Mouse (Mus musculus) midbrain, embryonic 10.5 days (tissue): ENCODE results near the gene Sox15. TPM values are rescaled to one million over a fixed set of nuclear protein-coding genes. Genes with fewer than 3 reads are reported as not detected.

Experiments used
- DNase-seq: peaks from one replicate; pipeline ENCODE4 v3.0.0-alpha.2; 2017; ENCODE audit warnings: low spot score
- H3K27ac ChIP-seq: fragments of 300-500 bp; sonication (generic); replicated peaks from 2 replicates; pipeline ENCODE4 v1.5.1; 2016; ENCODE audit warnings: mild to moderate bottlenecking
- H3K27me3 ChIP-seq: fragments of 300-500 bp; sonication (generic); 2 replicates; pipeline ENCODE4 v1.6.1; 2016; ENCODE audit warnings: low read depth, mild to moderate bottlenecking; ENCODE audit not compliant: poor library complexity, severe bottlenecking
- H3K36me3 ChIP-seq: fragments of 300-500 bp; sonication (generic); 2 replicates; pipeline ENCODE4 v1.6.1; 2016; ENCODE audit warnings: mild to moderate bottlenecking, moderate library complexity
- H3K4me1 ChIP-seq: fragments of 300-500 bp; sonication (generic); 2 replicates; pipeline ENCODE4 v1.6.1; 2016
- H3K4me3 ChIP-seq: fragments of 300-500 bp; sonication (generic); 2 replicates; pipeline ENCODE4 v1.5.1; 2016; ENCODE audit warnings: mild to moderate bottlenecking, moderate library complexity
- H3K9me3 ChIP-seq: fragments of 300-500 bp; sonication (generic); replicated peaks from 2 replicates; pipeline ENCODE4 v1.6.1; 2016; ENCODE audit warnings: mild to moderate bottlenecking
- WGBS: fragments of 180-500 bp; shearing (Covaris S2); methylation state at CpG from one replicate; pipeline ENCODE4 v1.1.7; 2016; 5-methylcytosine and 5-hydroxymethylcytosine counted together
- polyA plus RNA-seq: library from polyadenylated mRNA; unstranded; fragments of >200 nt; fragmentation: Nextera tagmentation; extraction: Ambion mirVana; gene quantifications from 2 replicates; pipeline ENCODE4 v1.2.1, GENCODE M21; 2016

Sox15 gene
- polyA plus RNA-seq, 1 experiment from 2014 or later = not detected

DNA sequence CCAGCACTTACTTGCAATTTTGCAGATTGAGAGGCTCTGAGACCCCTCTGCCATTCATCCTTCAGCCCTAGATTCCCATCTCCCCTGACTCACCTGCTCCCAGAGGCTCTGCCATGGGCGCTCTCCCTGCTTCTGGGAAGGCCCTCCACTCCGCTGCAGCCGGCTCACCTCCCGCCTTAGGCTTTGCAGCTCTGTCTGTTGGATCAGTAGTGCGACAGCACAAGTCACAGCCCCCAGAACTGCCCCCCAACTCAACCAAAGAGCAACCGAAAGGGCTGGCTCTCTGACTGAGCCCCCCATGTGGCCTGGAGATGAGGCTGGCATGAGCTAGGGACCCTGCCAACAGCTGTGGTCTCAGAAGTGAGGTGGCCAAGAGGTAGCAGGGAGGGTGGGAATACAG lies 29.8 kb downstream of the Sox15 start:
- WGBS = 81% methylated on average over 6 of the region's 6 CpGs
- H3K36me3 ChIP-seq = peaks cover 7% of the 10 kb centered on the region
- H3K27ac ChIP-seq = 0 out of 2 replicates have a peak overlapping the region, but pooled peaks have one; percentile 30
- H3K4me3 ChIP-seq = 0 out of 2 replicates have a peak overlapping the region, but pooled peaks have one; percentile 8
- no peaks in the 10 kb centered on the region for H3K9me3 ChIP-seq
- DNase-seq = no peak
- H3K4me1 ChIP-seq = peaks cover 55% of the 10 kb centered on the region
- peaks cover 25% of the 10 kb centered on the region for H3K27me3 ChIP-seq

DNA sequence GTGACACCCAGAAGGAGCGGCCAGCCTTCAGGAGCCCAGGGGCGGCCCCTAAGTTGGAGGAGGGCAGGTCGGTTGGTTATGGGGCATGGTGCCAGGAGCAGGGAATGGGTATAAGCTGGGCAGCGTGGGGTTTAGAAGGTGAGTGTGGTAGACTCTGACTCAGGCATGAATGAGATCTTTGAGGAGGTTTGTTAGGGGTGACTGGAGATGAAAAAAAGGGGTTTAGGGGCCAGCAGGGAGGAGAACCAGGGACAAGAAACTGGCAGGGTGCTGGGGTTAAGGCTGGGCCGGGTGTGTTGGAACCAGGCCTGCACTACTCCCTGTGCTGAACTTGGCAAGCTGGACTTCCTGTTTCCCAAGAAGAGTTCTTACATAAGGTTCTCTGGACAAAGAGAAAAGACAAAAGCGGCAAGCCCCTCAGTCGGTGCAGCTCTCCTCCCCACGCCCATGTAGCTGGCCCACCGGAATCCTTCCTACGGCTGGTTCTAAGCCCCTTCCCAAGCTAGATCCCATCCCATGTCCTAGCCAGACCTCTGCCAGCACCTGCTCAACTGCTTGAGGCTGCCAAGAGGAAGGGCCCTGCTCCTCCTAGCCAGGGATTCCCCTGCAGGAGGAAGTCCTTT lies 30.5 kb downstream of the Sox15 start, which contains the start of gene Tnfsf13:
Gene Tnfsf13 (minus strand): TSS at position 259 of the 623 bp plus-strand sequence.
- peaks cover 25% of the 10 kb centered on the region for H3K27me3 ChIP-seq
- 66% methylated on average over 10 of the region's 10 CpGs for WGBS
- H3K9me3 ChIP-seq = no peaks in the 10 kb centered on the region
- peaks cover 48% of the 10 kb centered on the region for H3K4me1 ChIP-seq
- H3K27ac ChIP-seq = peak within 1 kb of the TSS; percentile 30; the same call in 1 of the 2 replicates
- no peak for DNase-seq
- H3K36me3 ChIP-seq = no peaks in the 10 kb centered on the region
- 0 out of 2 replicates have a peak within 1 kb of the TSS, but pooled peaks have one; percentile 8 for H3K4me3 ChIP-seq

- H3K27ac ChIP-seq = no peak overlapping the region; the same call in 1 of the 2 replicates
- H3K27me3 ChIP-seq = peaks cover 25% of the 10 kb centered on the region
- H3K4me3 ChIP-seq = no peak overlapping the region
- peaks cover 40% of the 10 kb centered on the region for H3K4me1 ChIP-seq
- H3K9me3 ChIP-seq = no peaks in the 10 kb centered on the region
- DNase-seq = no peak
- H3K36me3 ChIP-seq = no peaks in the 10 kb centered on the region
- WGBS = 14% methylated on average over 4 of the region's 4 CpGs
Measured at GRCm38 (mm10) chr11:69686377-69686776, 31.3 kb downstream of the Sox15 start.

GRCm38 (mm10) chr11:69687061-69687460 lies 31.9 kb downstream of the Sox15 start:
- Histone ChIP-seq H3K4me3 (peak overlapping the region; percentile 12; the same call in 1 of the 2 replicates), H3K27me3 (peaks cover 25% of the 10 kb centered on the region), H3K27ac (no peak overlapping the region), H3K9me3 (no peaks in the 10 kb centered on the region), H3K4me1 (peaks cover 36% of the 10 kb centered on the region), H3K36me3 (no peaks in the 10 kb centered on the region)
- DNase-seq = no peak
- 58% methylated on average over 5 of the region's 5 CpGs for WGBS

DNA sequence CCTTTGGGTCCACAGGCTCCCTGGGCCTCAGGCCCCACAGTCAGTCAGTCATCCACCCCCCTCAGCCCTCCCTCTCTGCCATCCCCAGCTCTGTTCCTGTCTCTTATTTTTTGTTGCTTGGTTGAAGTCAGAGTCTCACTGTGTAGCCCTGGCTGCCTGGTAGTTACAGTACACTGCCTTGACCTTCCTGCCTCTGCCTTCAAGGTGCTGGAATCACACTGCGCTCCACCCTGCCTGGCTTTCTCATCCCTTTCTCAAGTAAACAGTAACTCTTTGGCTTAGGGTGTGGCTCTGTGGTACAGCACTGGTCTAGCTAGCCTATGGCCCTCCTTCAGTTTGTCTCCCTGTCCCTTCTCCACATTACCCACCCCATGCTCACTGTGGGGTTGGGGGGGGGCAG lies 34.8 kb downstream of the Sox15 start:
- H3K9me3 ChIP-seq = no peaks in the 10 kb centered on the region
- H3K27me3 ChIP-seq = peaks cover 20% of the 10 kb centered on the region; the same call in 1 of the 2 replicates
- DNase-seq = no peak
- peak overlapping the region; percentile 23; the same call in 1 of the 2 replicates for H3K27ac ChIP-seq
- H3K4me3 ChIP-seq = no peak overlapping the region
- 100% methylated on average over 1 of the region's 1 CpGs for WGBS
- no peaks in the 10 kb centered on the region for H3K36me3 ChIP-seq
- peaks cover 24% of the 10 kb centered on the region for H3K4me1 ChIP-seq

- H3K4me3 ChIP-seq = no peak overlapping the region
- WGBS = 86% methylated on average over 9 of the region's 9 CpGs
- H3K9me3 ChIP-seq = no peaks in the 10 kb centered on the region
- H3K36me3 ChIP-seq = no peaks in the 10 kb centered on the region
- no peak for DNase-seq
- H3K4me1 ChIP-seq = peaks cover 14% of the 10 kb centered on the region
- no peak overlapping the region for H3K27ac ChIP-seq
- peaks cover 13% of the 10 kb centered on the region; the same call in 1 of the 2 replicates for H3K27me3 ChIP-seq
Measured at GRCm38 (mm10) chr11:69692196-69692811, 37.2 kb downstream of the Sox15 start.

- H3K27me3 ChIP-seq = peaks cover 13% of the 10 kb centered on the region; the same call in 1 of the 2 replicates
- no peak for DNase-seq
- H3K27ac ChIP-seq = no peak overlapping the region
- H3K4me1 ChIP-seq = peaks cover 14% of the 10 kb centered on the region
- H3K9me3 ChIP-seq = no peaks in the 10 kb centered on the region
- WGBS = 90% methylated on average over 6 of the region's 6 CpGs
- H3K4me3 ChIP-seq = no peak overlapping the region
- H3K36me3 ChIP-seq = no peaks in the 10 kb centered on the region
Measured at GRCm38 (mm10) chr11:69692863-69693262, 37.7 kb downstream of the Sox15 start.

GRCm38 (mm10) chr11:69693421-69693965 lies 38.4 kb downstream of the Sox15 start:
- no peak overlapping the region for H3K27ac ChIP-seq
- H3K4me1 ChIP-seq = peaks cover 14% of the 10 kb centered on the region
- no peaks in the 10 kb centered on the region for H3K36me3 ChIP-seq
- 60% methylated on average over 11 of the region's 11 CpGs for WGBS
- H3K27me3 ChIP-seq = peaks cover 13% of the 10 kb centered on the region; the same call in 1 of the 2 replicates
- DNase-seq = no peak
- no peak overlapping the region for H3K4me3 ChIP-seq
- no peaks in the 10 kb centered on the region for H3K9me3 ChIP-seq

DNA sequence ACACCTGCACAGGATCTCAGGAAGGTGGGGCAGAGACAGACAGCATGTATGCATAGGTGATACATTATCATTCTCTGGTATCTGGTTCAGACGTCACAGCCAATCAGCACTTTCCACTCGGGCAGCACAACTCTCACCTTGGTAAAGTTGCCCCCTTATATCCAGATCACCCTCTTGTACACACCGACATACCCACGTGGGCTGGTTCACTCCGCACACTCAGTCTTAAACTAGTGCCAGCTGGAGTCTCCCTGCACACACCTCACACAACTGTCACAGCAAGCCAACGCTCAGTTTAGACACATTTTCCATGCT lies 39.9 kb downstream of the Sox15 start:
- peak overlapping the region; percentile 87; the same call in 1 of the 2 replicates for H3K27ac ChIP-seq
- no peaks in the 10 kb centered on the region for H3K9me3 ChIP-seq
- peak overlapping the region; percentile 68 for H3K4me3 ChIP-seq
- peaks cover 13% of the 10 kb centered on the region; the same call in 1 of the 2 replicates for H3K27me3 ChIP-seq
- peaks cover 14% of the 10 kb centered on the region for H3K4me1 ChIP-seq
- H3K36me3 ChIP-seq = no peaks in the 10 kb centered on the region
- no peak for DNase-seq
- WGBS = 29% methylated on average over 6 of the region's 6 CpGs

DNA sequence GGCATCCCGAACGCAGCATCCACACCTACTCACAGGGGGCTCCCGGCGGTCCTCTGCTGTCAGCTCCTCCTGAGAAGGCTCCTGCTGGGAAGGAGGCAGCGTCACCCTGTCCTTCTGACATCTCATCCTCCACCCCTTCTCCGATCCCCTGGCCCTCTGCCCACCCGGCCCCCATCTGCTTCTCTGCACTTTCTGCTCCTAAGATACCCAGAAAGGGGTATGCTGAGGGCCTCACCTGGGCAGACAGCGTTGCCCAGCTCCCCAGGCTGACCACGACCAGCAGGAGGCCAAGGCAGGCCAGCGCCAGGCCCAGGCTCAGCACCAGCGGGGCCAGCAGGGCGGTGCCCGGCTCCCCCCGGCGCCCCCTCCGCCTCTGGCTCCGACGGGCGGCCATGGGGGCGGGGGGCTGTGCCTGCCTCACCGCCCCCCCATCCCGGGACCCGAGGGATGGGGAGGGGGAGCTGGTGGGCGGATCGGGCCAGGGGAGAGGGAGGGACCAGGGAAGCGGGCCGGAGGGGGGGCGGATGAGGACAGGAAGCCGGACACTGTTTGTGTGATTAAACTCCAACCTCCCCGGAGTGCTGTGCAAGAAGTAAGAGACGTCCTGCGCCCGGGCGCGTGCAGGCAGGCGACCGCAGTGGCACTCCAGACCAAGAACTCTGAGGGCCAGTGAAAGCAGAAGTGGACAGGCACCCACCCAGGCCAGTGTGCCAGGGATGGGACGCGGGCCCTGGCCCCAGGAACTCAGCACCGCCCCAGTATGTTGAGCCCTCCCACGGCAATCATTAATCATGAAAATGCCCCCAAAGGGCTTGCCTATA lies 40.5 kb downstream of the Sox15 start, which contains the start of the genes Tnfsf12 and Tnfsfm13:
Gene Tnfsf12 (minus strand): TSS at position 489 of the 821 bp plus-strand sequence.
Gene Tnfsfm13 (minus strand): TSS at position 738 of the 821 bp plus-strand sequence.
- Histone ChIP-seq H3K9me3 (no peaks in the 10 kb centered on the region), H3K4me1 (peaks cover 14% of the 10 kb centered on the region), H3K27ac (peak within 1 kb of the TSS; percentile 87), H3K36me3 (no peaks in the 10 kb centered on the region), H3K4me3 (peak within 1 kb of the TSS; percentile 68), H3K27me3 (peaks cover 13% of the 10 kb centered on the region; the same call in 1 of the 2 replicates)
- peak; percentile 61 for DNase-seq
- WGBS = 2% methylated on average over 41 of the region's 41 CpGs

GRCm38 (mm10) chr11:69697396-69697795 lies 42.3 kb downstream of the Sox15 start:
- H3K4me1 ChIP-seq = peaks cover 14% of the 10 kb centered on the region
- H3K27ac ChIP-seq = no peak overlapping the region
- H3K4me3 ChIP-seq = no peak overlapping the region
- no peak for DNase-seq
- WGBS = 93% methylated on average over 3 of the region's 3 CpGs
- no peaks in the 10 kb centered on the region for H3K36me3 ChIP-seq
- no peaks in the 10 kb centered on the region for H3K9me3 ChIP-seq
- peaks cover 13% of the 10 kb centered on the region; the same call in 1 of the 2 replicates for H3K27me3 ChIP-seq

DNA sequence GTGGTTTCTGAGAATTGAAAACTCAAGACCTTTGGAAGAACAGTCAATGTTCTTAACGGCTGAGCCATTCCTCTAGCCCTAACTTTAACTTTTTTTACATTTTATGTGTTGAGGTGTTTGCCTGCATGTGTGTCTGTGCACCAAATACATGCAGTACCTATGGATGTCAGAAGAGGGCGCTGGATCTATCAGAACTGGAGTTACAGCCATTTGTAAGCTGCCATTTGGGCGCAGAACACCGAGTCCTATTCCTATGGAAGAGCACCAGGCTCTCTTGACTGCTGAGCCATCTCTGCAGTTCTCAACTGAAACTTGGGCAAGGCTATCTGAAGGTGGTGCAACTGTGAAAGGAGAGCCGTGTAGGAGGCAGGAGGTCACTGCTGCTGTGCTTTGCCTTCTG lies 43.5 kb downstream of the Sox15 start:
- H3K4me1 ChIP-seq = peaks cover 14% of the 10 kb centered on the region
- DNase-seq = no peak
- H3K27me3 ChIP-seq = peaks cover 13% of the 10 kb centered on the region; the same call in 1 of the 2 replicates
- no peaks in the 10 kb centered on the region for H3K36me3 ChIP-seq
- no peak overlapping the region for H3K27ac ChIP-seq
- H3K9me3 ChIP-seq = no peaks in the 10 kb centered on the region
- no peak overlapping the region for H3K4me3 ChIP-seq
- 70% methylated on average over 5 of the region's 5 CpGs for WGBS
